In the genomic region with DNA sequence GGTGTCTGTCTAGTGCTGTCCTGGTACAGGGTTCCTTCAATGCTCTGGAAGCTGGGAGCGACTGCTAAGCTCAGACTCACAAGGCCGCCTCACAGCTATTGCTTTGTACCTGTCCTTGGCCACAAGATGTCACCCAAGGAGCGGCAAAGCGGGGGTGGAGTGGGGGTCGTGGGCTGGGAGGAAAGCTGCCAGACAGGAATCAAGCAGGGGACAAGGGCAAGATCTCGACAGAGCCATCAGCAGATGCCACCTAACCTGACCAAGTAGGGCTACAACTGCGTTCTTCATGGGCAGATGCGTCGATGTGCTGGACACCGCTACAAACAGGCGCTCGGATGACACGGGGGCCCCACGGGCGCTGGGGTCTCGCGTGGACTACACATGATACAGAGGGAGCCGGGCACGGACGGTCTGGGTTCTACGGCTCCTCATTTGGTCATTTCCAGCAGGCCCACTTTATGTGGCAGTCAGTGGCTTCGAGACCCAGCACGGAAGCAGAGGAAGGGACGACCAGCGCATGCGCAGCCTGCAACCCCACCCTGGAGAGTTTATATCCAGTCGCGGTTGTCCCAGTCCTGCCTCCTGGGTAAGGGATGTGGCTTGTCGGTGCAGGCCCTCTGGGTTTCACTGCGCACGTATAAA, we compare ENCODE assay signal across 8 mouse cellular contexts.
DNase-seq lines count a peak whose midpoint lies in the region; ATAC-seq and TF ChIP-seq lines count a peak whose summit lies in the region.

No protein-coding gene starts in this region.

- peak; percentile 14 for DNase-seq in CH12.LX (ENCODE audit: extremely low read depth)
- peak; percentile 86 for DNase-seq in brain, embryonic 14.5 days (ENCODE audit: low read depth)
- peak; percentile 71 for DNase-seq in neural tube, embryonic 10.5 days (ENCODE audit: extremely low spot score, low spot score)
- peak; percentile 28 to 60 for DNase-seq in thymus, adult 18-20 months

- peak; percentile 42 for TF ChIP-seq RAD21 in CH12.LX (IDR thresholded peaks at IDR 0.05; ENCODE audit: low read depth, low read length)

- H3K4me1 ChIP-seq in CH12.LX (ENCODE audit: control insufficient read depth in 1 of 2, insufficient read depth in 2 of 2): peaks cover 3 to 6% of the 10 kb centered on the region in 2 experiments; a peak in 2 of 4 replicates
- no peaks in the 10 kb centered on the region for H3K4me1 ChIP-seq in embryonic fibroblast, embryonic 13.5 days (ENCODE audit: control insufficient read depth, insufficient read depth, low read length)
- H3K4me1 ChIP-seq in heart, embryonic 13.5 days: peaks cover 34% of the 10 kb centered on the region
- H3K4me1 ChIP-seq in kidney, embryonic 16.5 days (ENCODE audit: insufficient read depth, low read length): no peaks in the 10 kb centered on the region
- peaks cover 22% of the 10 kb centered on the region for H3K4me1 ChIP-seq in liver, embryonic 15.5 days (replicated peaks)

- TF ChIP-seq CTCF in CH12.LX (conservative IDR thresholded peaks at IDR 0.05 in 1 of 2, IDR thresholded peaks at IDR 0.05 in 1 of 2; ENCODE audit: low read depth in 2 of 2, low read length in 2 of 2): peak in 1 of 2 experiments; percentile 55; a peak in 2 of 4 replicates
- TF ChIP-seq CTCF in brain, embryonic 14.5 days (IDR thresholded peaks at IDR 0.05; ENCODE audit: borderline replicate concordance, extremely low read depth, insufficient read depth, insufficient read length): peak; percentile 71; the same call in 1 of the 2 replicates
- TF ChIP-seq CTCF in embryonic fibroblast, embryonic 13.5 days (IDR thresholded peaks at IDR 0.05; ENCODE audit: borderline replicate concordance, insufficient read depth, low read length): peak; percentile 43; the same call in 1 of the 2 replicates

- in situ Hi-C loops in CH12.LX (cut with MboI; ENCODE audit: low pct_ligation_motif_present, low pct_unique_long_range_greater_than_20kb, low sequenced_read_pairs): no loop called here

- H3K27me3 ChIP-seq in CH12.LX (replicated peaks): no peaks in the 10 kb centered on the region
- 0 out of 2 replicates have a peak, but pooled peaks cover 2% of the 10 kb centered on the region for H3K27me3 ChIP-seq in heart, embryonic 13.5 days (replicated peaks)
- H3K27me3 ChIP-seq in kidney, embryonic 16.5 days (ENCODE audit: insufficient read depth, low read length): peaks cover 3% of the 10 kb centered on the region; the same call in 1 of the 2 replicates
- H3K27me3 ChIP-seq in liver, embryonic 15.5 days: peaks cover 20% of the 10 kb centered on the region

- ATAC-seq in heart, embryonic 13.5 days (ENCODE audit: extremely low read depth, insufficient number of reproducible peaks, low FRiP score, low TSS enrichment): 0 out of 2 replicates have a peak, but pooled peaks have one; percentile 33
- ATAC-seq in kidney, embryonic 16.5 days (ENCODE audit: low FRiP score, low TSS enrichment): peak; percentile 70
- ATAC-seq in liver, embryonic 15.5 days (ENCODE audit: insufficient read depth): peak; percentile 50; the same call in 1 of the 2 replicates

- no peak for TF ChIP-seq EP300 in CH12.LX (IDR thresholded peaks at IDR 0.05; ENCODE audit: low read length)

- WGBS in heart, embryonic 13.5 days: 25% methylated on average over 31 of the region's 31 CpGs
- 28% methylated on average over 31 of the region's 31 CpGs for WGBS in kidney, embryonic 16.5 days
- 24% methylated on average over 31 of the region's 31 CpGs for WGBS in liver, embryonic 15.5 days (ENCODE audit: insufficient replicate concordance)

- dilution Hi-C loops in CH12.LX (cut with MboI; ENCODE audit: extremely low pct_ligation_motif_present, extremely low pct_unique_long_range_greater_than_20kb, low sequenced_read_pairs): no loop called here

- no peak overlapping the region for H3K27ac ChIP-seq in CH12.LX (ENCODE audit: insufficient read depth, low read depth)
- H3K27ac ChIP-seq in embryonic fibroblast, embryonic 13.5 days (ENCODE audit: insufficient read depth, low read length): no peak overlapping the region
- peak overlapping the region; percentile 74 for H3K27ac ChIP-seq in heart, embryonic 13.5 days (replicated peaks)
- no peak overlapping the region for H3K27ac ChIP-seq in kidney, embryonic 16.5 days (ENCODE audit: low read length)
- no peak overlapping the region for H3K27ac ChIP-seq in liver, embryonic 15.5 days (replicated peaks)

- H3K9me3 ChIP-seq in CH12.LX (replicated peaks; ENCODE audit: low read length): no peaks in the 10 kb centered on the region
- no peaks in the 10 kb centered on the region for H3K9me3 ChIP-seq in heart, embryonic 13.5 days
- no peaks in the 10 kb centered on the region for H3K9me3 ChIP-seq in kidney, embryonic 16.5 days (ENCODE audit: low read length)
- H3K9me3 ChIP-seq in liver, embryonic 15.5 days (replicated peaks): no peaks in the 10 kb centered on the region

- no peaks in the 10 kb centered on the region for H3K79me2 ChIP-seq in CH12.LX (replicated peaks; ENCODE audit: control insufficient read depth, extremely low read depth, insufficient read depth, poor library complexity, severe bottlenecking)

- H3K4me3 ChIP-seq in CH12.LX (replicated peaks in 1 of 3; ENCODE audit: low read depth in 2 of 3, low read length in 2 of 3, poor library complexity in 1 of 3): peak overlapping the region in 2 of 3 experiments; percentile 21 to 40
- peak overlapping the region; percentile 30 for H3K4me3 ChIP-seq in embryonic fibroblast, embryonic 13.5 days (ENCODE audit: insufficient read depth, low read length)
- peak overlapping the region; percentile 62 for H3K4me3 ChIP-seq in heart, embryonic 13.5 days
- peak overlapping the region; percentile 55 for H3K4me3 ChIP-seq in kidney, embryonic 16.5 days (ENCODE audit: low read length)
- H3K4me3 ChIP-seq in liver, embryonic 15.5 days (replicated peaks): peak overlapping the region; percentile 56

- H3K9ac ChIP-seq in CH12.LX (ENCODE audit: insufficient read depth, low read depth): no peak overlapping the region
- peak overlapping the region; percentile 85 for H3K9ac ChIP-seq in heart, embryonic 13.5 days
- peak overlapping the region; percentile 70 for H3K9ac ChIP-seq in kidney, embryonic 16.5 days (replicated peaks; ENCODE audit: low read length)
- H3K9ac ChIP-seq in liver, embryonic 15.5 days: peak overlapping the region; percentile 54

- TF ChIP-seq POLR2A in CH12.LX (IDR thresholded peaks at IDR 0.05; ENCODE audit: low read depth, low read length): no peak
- TF ChIP-seq POLR2A in brain, embryonic 14.5 days (IDR thresholded peaks at IDR 0.05; ENCODE audit: borderline replicate concordance, extremely low read depth, insufficient read depth, insufficient read length, poor library complexity, severe bottlenecking): no peak
- TF ChIP-seq POLR2A in embryonic fibroblast, embryonic 13.5 days (IDR thresholded peaks at IDR 0.05; ENCODE audit: low read depth, low read length): peak; percentile 62

- H3K4me2 ChIP-seq in CH12.LX (ENCODE audit: insufficient read depth, low read depth, poor library complexity, severe bottlenecking): peak overlapping the region; percentile 21; the same call in 1 of the 2 replicates
- peak overlapping the region; percentile 87 for H3K4me2 ChIP-seq in heart, embryonic 13.5 days
- H3K4me2 ChIP-seq in kidney, embryonic 16.5 days (replicated peaks; ENCODE audit: low read depth, low read length): peak overlapping the region; percentile 84
- H3K4me2 ChIP-seq in liver, embryonic 15.5 days: peak overlapping the region; percentile 80

- peaks cover 12 to 47% of the 10 kb centered on the region in 2 experiments for H3K36me3 ChIP-seq in CH12.LX (replicated peaks in 1 of 2; ENCODE audit: control insufficient read depth in 1 of 2, insufficient read depth in 1 of 2, low read length in 1 of 2)
- H3K36me3 ChIP-seq in heart, embryonic 13.5 days: peaks cover 26% of the 10 kb centered on the region
- peaks cover 10% of the 10 kb centered on the region for H3K36me3 ChIP-seq in kidney, embryonic 16.5 days (ENCODE audit: insufficient read depth, low read length)
- H3K36me3 ChIP-seq in liver, embryonic 15.5 days (replicated peaks): peaks cover 35% of the 10 kb centered on the region

TF ChIP-seq in CH12.LX, 34 proteins besides CTCF, POLR2A, EP300 and RAD21:
- TF ChIP-seq SMC3 (IDR thresholded peaks at IDR 0.05; ENCODE audit: low read depth, low read length) (peak; percentile 31), JUN (IDR thresholded peaks at IDR 0.05; ENCODE audit: insufficient read depth, low read depth, low read length) (no peak), MAZ (IDR thresholded peaks at IDR 0.05; ENCODE audit: low read depth, low read length) (0 out of 2 replicates have a peak, but pooled peaks have one; percentile 66), NRF1 (IDR thresholded peaks at IDR 0.05; ENCODE audit: low read depth, low read length) (peak; percentile 87)

Comparison
In these comparisons a context has a peak if more than half of its experiments do, and no peak if none do; other contexts are left out.
1. DNase-seq: peak in every context shown above with its lines; median percentile 86 in brain, embryonic 14.5 days; 71 in neural tube, embryonic 10.5 days; 44 in thymus, adult 18-20 months; 14 in CH12.LX.
2. H3K4me2 ChIP-seq: peak in every context shown above with its lines; median percentile 87 in heart, embryonic 13.5 days; 84 in kidney, embryonic 16.5 days; 80 in liver, embryonic 15.5 days; 21 in CH12.LX.